Mouse (Mus musculus) liver, postnatal 0 days (tissue): ENCODE results near the gene Lamc1. TPM values are rescaled to one million over a fixed set of nuclear protein-coding genes. Genes with fewer than 3 reads are reported as not detected.

ENCODE experiments used
- ATAC-seq: fragments of 200-750 bp; cut with Nextera tagmentation; 2 replicates; pipeline ENCODE4 v1.8.0; 2017; ENCODE audit warnings: mild to moderate bottlenecking, moderate library complexity
- DNase-seq: peaks from one replicate; pipeline ENCODE4 v3.0.0-alpha.2; 2016
- H3K27ac ChIP-seq: fragments of 300-500 bp; sonication (generic); 2 replicates; pipeline ENCODE4 v1.5.1; 2014; ENCODE audit warnings: antibody characterized with exemption, moderate library complexity, mild to moderate bottlenecking, low read depth
- H3K27me3 ChIP-seq: fragments of 300-500 bp; sonication (generic); 2 replicates; pipeline ENCODE4 v1.6.1; 2014; ENCODE audit warnings: low read length, control low read depth, mixed read lengths; ENCODE audit not compliant: insufficient read depth
- H3K36me3 ChIP-seq: fragments of 300-500 bp; sonication (generic); replicated peaks from 2 replicates; pipeline ENCODE4 v1.6.1; 2014; ENCODE audit warnings: mild to moderate bottlenecking, control low read depth, low read length, moderate library complexity, mixed read lengths; ENCODE audit not compliant: insufficient read depth
- H3K4me1 ChIP-seq: fragments of 300-500 bp; sonication (generic); 2 replicates; pipeline ENCODE4 v1.6.1; 2014; ENCODE audit warnings: antibody characterized with exemption, mild to moderate bottlenecking, control low read depth; ENCODE audit not compliant: insufficient read depth
- H3K4me2 ChIP-seq: fragments of 300-500 bp; sonication (generic); 2 replicates; pipeline ENCODE4 v1.6.1; 2014; ENCODE audit warnings: low read depth, mild to moderate bottlenecking, low read length, moderate library complexity, mixed read lengths
- H3K4me3 ChIP-seq: fragments of 300-500 bp; sonication (generic); 2 replicates; pipeline ENCODE4 v1.5.1; 2014; ENCODE audit warnings: low read depth, low read length
- H3K9ac ChIP-seq: fragments of 300-500 bp; sonication (generic); replicated peaks from 2 replicates; pipeline ENCODE4 v1.6.1; 2014; ENCODE audit warnings: mild to moderate bottlenecking, moderate library complexity
- H3K9me3 ChIP-seq: fragments of 300-500 bp; sonication (generic); 2 replicates; pipeline ENCODE4 v1.6.1; 2016; ENCODE audit warnings: mild to moderate bottlenecking, control low read depth, low read length, mixed read lengths
- CTCF ChIP-seq: sonication (generic); IDR thresholded peaks from 2 replicates; pipeline ENCODE4 v1.5.1; 2016; ENCODE audit warnings: antibody characterized with exemption, low read depth
- EP300 ChIP-seq: IDR thresholded peaks from 2 replicates; pipeline ENCODE4 v1.6.1; 2016; ENCODE audit warnings: antibody characterized with exemption, low read depth, mild to moderate bottlenecking
- WGBS: fragments of 180-500 bp; shearing (Covaris S2); extraction: QIAGEN DNeasy Blood & Tissue Kit; methylation state at CpG from one replicate; pipeline ENCODE4 v1.1.7; 2014; ENCODE audit not compliant: insufficient replicate concordance; 5-methylcytosine and 5-hydroxymethylcytosine counted together
- polyA plus RNA-seq: library from polyadenylated mRNA; unstranded; fragments of >200 nt; fragmentation: Nextera tagmentation; extraction: Ambion mirVana; gene quantifications from 2 replicates; pipeline ENCODE4 v1.2.1, GENCODE M21; 2015

Gene Lamc1
- polyA plus RNA-seq, 1 experiment from 2014 or later: 11.5 TPM

GRCm38 (mm10) chr1:153191943-153192329, 140.7 kb downstream of the Lamc1 start:
- no peak for ATAC-seq
- no peak for TF ChIP-seq CTCF
- no peak for TF ChIP-seq EP300
- Histone ChIP-seq H3K27ac (no peak overlapping the region), H3K27me3 (peaks cover 5% of the 10 kb centered on the region; the same call in 1 of the 2 replicates), H3K4me3 (no peak overlapping the region), H3K4me1 (no peaks in the 10 kb centered on the region), H3K36me3 (no peaks in the 10 kb centered on the region), H3K9me3 (no peaks in the 10 kb centered on the region), H3K9ac (no peak overlapping the region), H3K4me2 (no peak overlapping the region)
- 40% methylated on average over 5 of the region's 5 CpGs for WGBS
- DNase-seq: no peak

GRCm38 (mm10) chr1:153191237-153191942, 141.2 kb downstream of the Lamc1 start:
- WGBS: 81% methylated on average over 15 of the region's 15 CpGs
- Histone ChIP-seq H3K36me3 (no peaks in the 10 kb centered on the region), H3K9me3 (no peaks in the 10 kb centered on the region), H3K4me3 (no peak overlapping the region), H3K27me3 (peaks cover 11% of the 10 kb centered on the region; the same call in 1 of the 2 replicates), H3K4me2 (no peak overlapping the region), H3K9ac (no peak overlapping the region), H3K4me1 (no peaks in the 10 kb centered on the region), H3K27ac (no peak overlapping the region)
- ATAC-seq (no peak), DNase-seq (no peak)
- TF ChIP-seq CTCF (no peak), EP300 (no peak)

GRCm38 (mm10) chr1:153188081-153188480, 144.5 kb downstream of the Lamc1 start:
- no peak overlapping the region for H3K9ac ChIP-seq
- peaks cover 6% of the 10 kb centered on the region for H3K4me1 ChIP-seq
- no peaks in the 10 kb centered on the region for H3K9me3 ChIP-seq
- no peak for TF ChIP-seq EP300
- TF ChIP-seq CTCF: no peak
- no peak overlapping the region for H3K4me2 ChIP-seq
- peaks cover 28% of the 10 kb centered on the region for H3K27me3 ChIP-seq
- no peak for DNase-seq
- ATAC-seq: no peak
- 53% methylated on average over 3 of the region's 3 CpGs for WGBS
- no peaks in the 10 kb centered on the region for H3K36me3 ChIP-seq
- H3K27ac ChIP-seq: no peak overlapping the region
- no peak overlapping the region for H3K4me3 ChIP-seq

- no peak within 1 kb of the TSS for H3K27ac ChIP-seq
- peaks cover 6% of the 10 kb centered on the region for H3K4me1 ChIP-seq
- peak; percentile 38 for ATAC-seq
- H3K27me3 ChIP-seq: peaks cover 28% of the 10 kb centered on the region
- H3K36me3 ChIP-seq: no peaks in the 10 kb centered on the region
- WGBS: 5% methylated on average over 34 of the region's 46 CpGs
- peak within 1 kb of the TSS; percentile 33 for H3K4me3 ChIP-seq
- peak within 1 kb of the TSS; percentile 67 for H3K4me2 ChIP-seq
- no peak within 1 kb of the TSS for H3K9ac ChIP-seq
- peak; percentile 22 for DNase-seq
- H3K9me3 ChIP-seq: no peaks in the 10 kb centered on the region
- TF ChIP-seq EP300 (no peak), CTCF (no peak)
Observed at GRCm38 (mm10) chr1:153185828-153186803, 146.5 kb downstream of the Lamc1 start, which contains the start of gene Lamc2. TSS of gene Lamc2 (minus strand) at chr1:153186447.

DNA sequence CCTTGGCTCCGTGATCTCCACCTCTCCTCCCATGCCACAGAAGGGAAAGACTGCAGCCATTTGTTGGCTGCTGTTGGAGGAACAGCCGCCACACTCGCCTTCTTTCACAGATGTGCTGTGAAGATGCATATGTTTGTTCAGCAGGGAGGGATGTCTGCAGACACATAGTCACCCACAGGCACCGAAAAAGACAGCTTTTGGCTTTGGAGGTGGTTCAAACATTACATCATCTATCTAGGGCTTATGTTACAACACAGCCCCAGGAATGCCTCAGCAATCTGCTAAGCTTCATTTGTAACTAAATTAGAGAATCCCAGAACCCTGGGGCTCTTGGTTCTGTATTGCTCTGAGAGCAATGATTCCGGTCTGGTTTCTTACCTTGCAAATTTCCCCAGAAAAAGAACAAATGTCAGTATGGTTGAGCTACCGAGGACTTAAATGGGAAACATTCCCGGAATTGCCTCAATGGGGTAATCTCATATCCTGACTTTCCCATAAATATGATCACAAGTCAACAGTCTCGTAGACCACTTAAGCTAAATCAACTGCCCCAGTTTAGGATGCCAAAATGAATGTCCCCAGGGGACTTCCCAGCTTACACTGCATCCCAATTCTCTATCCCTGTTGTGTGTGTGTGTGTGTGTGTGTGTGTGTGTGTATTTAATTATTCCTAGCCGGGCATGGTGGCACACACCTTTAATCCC, 151.8 kb downstream of the Lamc1 start:
- 66% methylated on average over 9 of the region's 9 CpGs for WGBS

More for the DNA sequence above, 151.8 kb downstream of the Lamc1 start:
- no peak overlapping the region for H3K4me3 ChIP-seq
- ATAC-seq: no peak
- no peaks in the 10 kb centered on the region for H3K36me3 ChIP-seq
- peaks cover 2% of the 10 kb centered on the region for H3K4me1 ChIP-seq
- TF ChIP-seq EP300: no peak
- TF ChIP-seq CTCF: no peak
- H3K9me3 ChIP-seq: no peaks in the 10 kb centered on the region
- H3K27ac ChIP-seq: no peak overlapping the region
- no peak overlapping the region for H3K9ac ChIP-seq
- no peak overlapping the region for H3K4me2 ChIP-seq
- H3K27me3 ChIP-seq: peaks cover 10% of the 10 kb centered on the region
- no peak for DNase-seq
